Mouse (Mus musculus) midbrain, embryonic 12.5 days (tissue): ENCODE measurements around the gene Eif5a. TPM values are rescaled to one million over a fixed set of nuclear protein-coding genes. Genes with fewer than 3 reads are reported as not detected.
A peak's percentile ranks its signal among the peaks of the same experiment; 100 is the strongest.

ENCODE experiments used
- ATAC-seq: fragments of 200-750 bp; cut with Nextera tagmentation; 2 replicates; pipeline ENCODE4 v1.8.0; 2017; ENCODE audit warnings: low read depth, moderate TSS enrichment, moderate library complexity; ENCODE audit not compliant: low FRiP score
- H3K27ac ChIP-seq: fragments of 300-500 bp; sonication (generic); replicated peaks from 2 replicates; pipeline ENCODE4 v1.5.1; 2016; ENCODE audit warnings: mild to moderate bottlenecking
- H3K27me3 ChIP-seq: fragments of 300-500 bp; sonication (generic); 2 replicates; pipeline ENCODE4 v1.6.1; 2016; ENCODE audit warnings: mild to moderate bottlenecking
- H3K36me3 ChIP-seq: fragments of 300-500 bp; sonication (generic); 2 replicates; pipeline ENCODE4 v1.6.1; 2016
- H3K4me1 ChIP-seq: fragments of 300-500 bp; sonication (generic); 2 replicates; pipeline ENCODE4 v1.6.1; 2016
- H3K4me2 ChIP-seq: fragments of 300-500 bp; sonication (generic); replicated peaks from 2 replicates; pipeline ENCODE4 v1.6.1; 2016; ENCODE audit warnings: mild to moderate bottlenecking, moderate library complexity
- H3K4me3 ChIP-seq: fragments of 300-500 bp; sonication (generic); 2 replicates; pipeline ENCODE4 v1.5.1; 2016; ENCODE audit warnings: mild to moderate bottlenecking
- H3K9ac ChIP-seq: fragments of 300-500 bp; sonication (generic); replicated peaks from 2 replicates; pipeline ENCODE4 v1.6.1; 2016; ENCODE audit warnings: mild to moderate bottlenecking, moderate library complexity
- H3K9me3 ChIP-seq: fragments of 300-500 bp; sonication (generic); 2 replicates; pipeline ENCODE4 v1.6.1; 2016; ENCODE audit warnings: mild to moderate bottlenecking
- WGBS: fragments of 180-500 bp; shearing (Covaris S2); methylation state at CpG from one replicate; pipeline ENCODE4 v1.1.7; 2016; 5-methylcytosine and 5-hydroxymethylcytosine counted together
- polyA plus RNA-seq: library from polyadenylated mRNA; unstranded; fragments of >200 nt; fragmentation: Nextera tagmentation; extraction: Ambion mirVana; gene quantifications from 2 replicates; pipeline ENCODE4 v1.2.1, GENCODE M21; 2016

Gene Eif5a
- polyA plus RNA-seq, 1 experiment from 2014 or later, result 1,465 TPM

DNA sequence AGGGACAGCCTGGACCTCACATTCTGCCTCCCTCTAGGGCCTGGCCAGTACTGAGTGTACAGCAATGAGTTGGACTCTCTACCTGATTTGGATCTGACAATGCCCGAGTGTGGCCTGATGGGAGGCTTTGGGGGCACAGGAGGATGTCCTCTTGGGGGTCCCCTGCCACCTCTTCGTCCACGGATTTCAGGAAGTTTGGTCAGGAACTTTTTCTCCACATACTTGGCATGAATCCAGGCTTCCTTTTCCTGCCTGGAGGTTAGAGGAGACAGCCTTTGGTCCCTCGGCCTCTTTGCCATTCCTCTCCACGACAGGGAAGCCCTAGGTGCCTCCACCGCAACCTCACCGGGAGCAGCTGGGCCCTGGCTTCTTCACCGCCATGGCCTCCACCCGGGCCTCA lies 37.5 kb downstream of the Eif5a start:
- Histone ChIP-seq H3K4me1 (peaks cover 24% of the 10 kb centered on the region), H3K27me3 (peaks cover 32% of the 10 kb centered on the region), H3K4me3 (no peak overlapping the region), H3K27ac (no peak overlapping the region), H3K36me3 (no peaks in the 10 kb centered on the region), H3K9me3 (no peaks in the 10 kb centered on the region), H3K4me2 (no peak overlapping the region), H3K9ac (no peak overlapping the region)
- no peak for ATAC-seq
- WGBS, result 88% methylated on average over 9 of the region's 9 CpGs

GRCm38 (mm10) chr11:69883527-69884151 lies 38.1 kb downstream of the Eif5a start:
- H3K4me3 ChIP-seq, result no peak overlapping the region
- peaks cover 24% of the 10 kb centered on the region for H3K4me1 ChIP-seq
- no peaks in the 10 kb centered on the region for H3K36me3 ChIP-seq
- H3K9ac ChIP-seq, result no peak overlapping the region
- H3K27ac ChIP-seq, result no peak overlapping the region
- no peaks in the 10 kb centered on the region for H3K9me3 ChIP-seq
- peaks cover 34% of the 10 kb centered on the region for H3K27me3 ChIP-seq
- WGBS, result 91% methylated on average over 8 of the region's 8 CpGs
- H3K4me2 ChIP-seq, result no peak overlapping the region
- ATAC-seq, result no peak

GRCm38 (mm10) chr11:69883066-69883465 lies 38.7 kb downstream of the Eif5a start:
- Histone ChIP-seq H3K4me1 (peaks cover 24% of the 10 kb centered on the region), H3K9ac (no peak overlapping the region), H3K27me3 (peaks cover 34% of the 10 kb centered on the region), H3K4me2 (no peak overlapping the region), H3K27ac (no peak overlapping the region), H3K36me3 (no peaks in the 10 kb centered on the region), H3K9me3 (no peaks in the 10 kb centered on the region), H3K4me3 (no peak overlapping the region)
- no peak for ATAC-seq
- WGBS, result 59% methylated on average over 4 of the region's 4 CpGs

GRCm38 (mm10) chr11:69881787-69882670 lies 39.7 kb downstream of the Eif5a start:
- Histone ChIP-seq H3K27ac (no peak overlapping the region), H3K36me3 (no peaks in the 10 kb centered on the region), H3K4me3 (peak overlapping the region; percentile 48), H3K4me2 (peak overlapping the region; percentile 71), H3K27me3 (peaks cover 39% of the 10 kb centered on the region), H3K4me1 (peaks cover 27% of the 10 kb centered on the region), H3K9ac (no peak overlapping the region), H3K9me3 (no peaks in the 10 kb centered on the region)
- 60% methylated on average over 21 of the region's 21 CpGs for WGBS
- no peak; the same call in 1 of the 2 replicates for ATAC-seq

DNA sequence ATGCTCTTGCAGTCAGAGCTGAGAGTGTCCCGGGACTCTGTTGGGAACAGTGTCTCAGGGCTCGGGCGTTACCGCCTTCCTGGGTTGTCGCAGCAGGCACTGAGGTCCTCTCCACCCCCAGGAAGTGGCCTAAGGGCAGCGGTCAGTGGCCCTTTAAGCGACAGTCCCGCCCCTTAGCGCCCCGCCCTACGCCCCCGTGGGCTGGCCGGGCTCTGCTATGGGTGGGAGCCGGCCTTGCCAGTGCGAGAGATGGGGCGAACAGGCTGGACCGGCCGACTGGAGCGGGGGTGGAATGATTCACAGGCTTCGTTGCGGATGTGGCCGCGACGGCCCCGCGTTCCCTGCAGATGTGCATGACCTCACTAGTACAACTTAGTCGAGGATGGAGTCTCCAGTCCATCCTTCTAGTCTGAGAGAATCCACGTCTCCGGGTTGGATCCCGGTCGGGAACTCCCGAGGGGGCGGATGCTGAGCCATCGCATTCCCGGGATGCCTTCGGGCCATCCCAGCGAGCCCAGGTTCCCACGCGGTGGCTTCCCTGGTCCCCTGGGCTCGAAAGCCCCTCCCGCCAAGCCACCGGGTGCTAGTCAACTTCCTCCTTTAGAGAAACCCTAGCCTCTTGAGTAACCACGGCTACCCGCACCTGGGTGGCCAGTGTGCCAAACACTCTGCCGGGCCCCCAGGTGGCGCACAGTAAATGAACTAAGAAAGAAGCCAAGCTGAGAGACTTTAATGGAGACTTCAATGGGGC lies 40.7 kb downstream of the Eif5a start, which contains the start of gene Kctd11:
Kctd11 (minus strand) TSS at position 554 of the 751 bp plus-strand sequence.
- ATAC-seq, result peak; percentile 75

GRCm38 (mm10) chr11:69880506-69880852 lies 41.3 kb downstream of the Eif5a start:
- Histone ChIP-seq H3K4me1 (peaks cover 29% of the 10 kb centered on the region), H3K27me3 (peaks cover 38% of the 10 kb centered on the region), H3K4me2 (peak overlapping the region; percentile 71), H3K4me3 (peak overlapping the region; percentile 48), H3K9ac (peak overlapping the region; percentile 37; the same call in 1 of the 2 replicates), H3K27ac (0 out of 2 replicates have a peak overlapping the region, but pooled peaks have one; percentile 10), H3K9me3 (no peaks in the 10 kb centered on the region), H3K36me3 (no peaks in the 10 kb centered on the region)
- ATAC-seq, result peak; percentile 55
- under 1% methylated on average over 18 of the region's 18 CpGs for WGBS

More for the DNA sequence above, 40.7 kb downstream of the Eif5a start, which contains the start of gene Kctd11:
- Histone ChIP-seq H3K4me3 (peak within 1 kb of the TSS; percentile 48), H3K36me3 (no peaks in the 10 kb centered on the region), H3K9me3 (no peaks in the 10 kb centered on the region), H3K4me2 (peak within 1 kb of the TSS; percentile 71), H3K4me1 (peaks cover 29% of the 10 kb centered on the region), H3K27me3 (peaks cover 39% of the 10 kb centered on the region), H3K9ac (peak within 1 kb of the TSS; percentile 37), H3K27ac (0 out of 2 replicates have a peak within 1 kb of the TSS, but pooled peaks have one; percentile 10)
- WGBS, result under 1% methylated on average over 46 of the region's 46 CpGs

GRCm38 (mm10) chr11:69879711-69880110 lies 42.0 kb downstream of the Eif5a start:
- H3K4me3 ChIP-seq, result peak overlapping the region; percentile 48; the same call in 1 of the 2 replicates
- H3K27me3 ChIP-seq, result peaks cover 35% of the 10 kb centered on the region
- H3K9me3 ChIP-seq, result no peaks in the 10 kb centered on the region
- no peak for ATAC-seq
- peak overlapping the region; percentile 37; the same call in 1 of the 2 replicates for H3K9ac ChIP-seq
- no peaks in the 10 kb centered on the region for H3K36me3 ChIP-seq
- H3K27ac ChIP-seq, result no peak overlapping the region
- H3K4me1 ChIP-seq, result peaks cover 29% of the 10 kb centered on the region
- H3K4me2 ChIP-seq, result peak overlapping the region; percentile 71
- WGBS, result 60% methylated on average over 15 of the region's 15 CpGs

- Histone ChIP-seq H3K27me3 (peaks cover 35% of the 10 kb centered on the region), H3K9me3 (no peaks in the 10 kb centered on the region), H3K36me3 (no peaks in the 10 kb centered on the region), H3K27ac (no peak overlapping the region), H3K9ac (no peak overlapping the region), H3K4me3 (no peak overlapping the region), H3K4me2 (no peak overlapping the region; the same call in 1 of the 2 replicates), H3K4me1 (peaks cover 29% of the 10 kb centered on the region)
- 91% methylated on average over 6 of the region's 6 CpGs for WGBS
- ATAC-seq, result no peak
These were observed 42.8 kb downstream of the Eif5a start for GRCm38 (mm10) chr11:69878952-69879351.

DNA sequence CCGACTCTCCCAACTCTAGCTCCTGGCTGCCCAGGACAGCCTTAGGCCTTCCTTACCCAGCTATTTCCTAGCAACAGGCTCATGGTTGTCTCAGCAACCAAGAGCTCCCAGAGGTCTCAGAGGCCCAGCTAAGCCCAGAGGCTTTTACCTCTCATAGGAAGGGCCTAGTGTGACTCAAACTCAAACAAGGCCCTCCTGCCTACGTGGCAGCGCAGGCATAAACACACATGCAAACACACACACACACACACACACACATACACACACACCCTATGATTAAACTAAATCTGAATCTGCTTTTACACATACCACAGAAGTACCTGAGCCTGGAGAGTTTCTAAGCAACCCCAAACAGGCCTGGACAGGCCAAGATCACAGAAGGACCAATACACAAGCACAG lies 43.4 kb downstream of the Eif5a start:
- Histone ChIP-seq H3K9ac (no peak overlapping the region), H3K9me3 (no peaks in the 10 kb centered on the region), H3K4me2 (no peak overlapping the region), H3K4me3 (no peak overlapping the region), H3K4me1 (peaks cover 29% of the 10 kb centered on the region), H3K27me3 (peaks cover 35% of the 10 kb centered on the region), H3K36me3 (no peaks in the 10 kb centered on the region), H3K27ac (no peak overlapping the region)
- ATAC-seq, result no peak
- WGBS, result 62% methylated on average over 3 of the region's 3 CpGs

GRCm38 (mm10) chr11:69877878-69878277 lies 43.9 kb downstream of the Eif5a start, which contains the start of gene Tmem95:
Tmem95 (minus strand) TSS chr11:69878018.
- WGBS, result 88% methylated on average over 11 of the region's 11 CpGs
- ATAC-seq, result no peak
- H3K4me3 ChIP-seq, result peak within 1 kb of the TSS; percentile 15; the same call in 1 of the 2 replicates
- H3K36me3 ChIP-seq, result no peaks in the 10 kb centered on the region
- peaks cover 35% of the 10 kb centered on the region for H3K27me3 ChIP-seq
- H3K9me3 ChIP-seq, result no peaks in the 10 kb centered on the region
- peaks cover 29% of the 10 kb centered on the region for H3K4me1 ChIP-seq
- peak within 1 kb of the TSS; percentile 40 for H3K4me2 ChIP-seq
- H3K27ac ChIP-seq, result no peak within 1 kb of the TSS
- H3K9ac ChIP-seq, result peak within 1 kb of the TSS; percentile 39; the same call in 1 of the 2 replicates

- H3K27ac ChIP-seq, result no peak overlapping the region
- H3K27me3 ChIP-seq, result peaks cover 27% of the 10 kb centered on the region
- no peaks in the 10 kb centered on the region for H3K9me3 ChIP-seq
- H3K4me2 ChIP-seq, result peak overlapping the region; percentile 40
- WGBS, result 2% methylated on average over 12 of the region's 12 CpGs
- peak overlapping the region; percentile 15; the same call in 1 of the 2 replicates for H3K4me3 ChIP-seq
- peak overlapping the region; percentile 39; the same call in 1 of the 2 replicates for H3K9ac ChIP-seq
- no peaks in the 10 kb centered on the region for H3K36me3 ChIP-seq
- ATAC-seq, result peak; percentile 36; the same call in 1 of the 2 replicates
- H3K4me1 ChIP-seq, result peaks cover 29% of the 10 kb centered on the region
These were observed 44.9 kb downstream of the Eif5a start for GRCm38 (mm10) chr11:69876867-69877266.
